Mouse (Mus musculus) heart, embryonic 12.5 days (tissue): ENCODE results near the gene Hfm1. TPM values are rescaled to one million over a fixed set of nuclear protein-coding genes. Genes with fewer than 3 reads are reported as not detected.
A peak's percentile ranks its signal among the peaks of the same experiment; 100 is the strongest.

Experiments used
- ATAC-seq: fragments of 200-750 bp; cut with Nextera tagmentation; 2 replicates; pipeline ENCODE4 v1.8.0; 2017; ENCODE audit warnings: moderate TSS enrichment, moderate library complexity; ENCODE audit not compliant: insufficient number of reproducible peaks, low FRiP score
- H3K27ac ChIP-seq: fragments of 300-500 bp; sonication (generic); 2 replicates; pipeline ENCODE4 v1.5.1; 2016; ENCODE audit warnings: mild to moderate bottlenecking, moderate library complexity; ENCODE audit not compliant: poor library complexity, severe bottlenecking
- H3K27me3 ChIP-seq: fragments of 300-500 bp; sonication (generic); replicated peaks from 2 replicates; pipeline ENCODE4 v1.6.1; 2016; ENCODE audit warnings: mild to moderate bottlenecking, moderate library complexity
- H3K36me3 ChIP-seq: fragments of 300-500 bp; sonication (generic); 2 replicates; pipeline ENCODE4 v1.6.1; 2016; ENCODE audit warnings: mild to moderate bottlenecking, moderate library complexity
- H3K4me1 ChIP-seq: fragments of 300-500 bp; sonication (generic); replicated peaks from 2 replicates; pipeline ENCODE4 v1.6.1; 2016; ENCODE audit warnings: mild to moderate bottlenecking
- H3K4me2 ChIP-seq: fragments of 300-500 bp; sonication (generic); 2 replicates; pipeline ENCODE4 v1.6.1; 2016; ENCODE audit warnings: mild to moderate bottlenecking, moderate library complexity
- H3K4me3 ChIP-seq: fragments of 300-500 bp; sonication (generic); 2 replicates; pipeline ENCODE4 v1.5.1; 2016; ENCODE audit warnings: mild to moderate bottlenecking
- H3K9ac ChIP-seq: fragments of 300-500 bp; sonication (generic); 2 replicates; pipeline ENCODE4 v1.6.1; 2016; ENCODE audit warnings: mild to moderate bottlenecking, moderate library complexity
- H3K9me3 ChIP-seq: fragments of 300-500 bp; sonication (generic); replicated peaks from 2 replicates; pipeline ENCODE4 v1.6.1; 2016; ENCODE audit warnings: mild to moderate bottlenecking, moderate library complexity
- WGBS: fragments of 180-500 bp; shearing (Covaris S2); methylation state at CpG from one replicate; pipeline ENCODE4 v1.1.7; 2016; 5-methylcytosine and 5-hydroxymethylcytosine counted together
- microRNA-seq: library from miRNA; unstranded; fragments of <30 nt; microRNA quantifications from one replicate; pipeline ENCODE4, GENCODE M21; 2017
- polyA plus RNA-seq: library from polyadenylated mRNA; unstranded; fragments of >200 nt; fragmentation: Nextera tagmentation; extraction: Ambion mirVana; gene quantifications from 2 replicates; pipeline ENCODE4 v1.2.1, GENCODE M21; 2016

Gene Hfm1
- polyA plus RNA-seq, 1 experiment from 2014 or later, result 1.7 TPM

DNA sequence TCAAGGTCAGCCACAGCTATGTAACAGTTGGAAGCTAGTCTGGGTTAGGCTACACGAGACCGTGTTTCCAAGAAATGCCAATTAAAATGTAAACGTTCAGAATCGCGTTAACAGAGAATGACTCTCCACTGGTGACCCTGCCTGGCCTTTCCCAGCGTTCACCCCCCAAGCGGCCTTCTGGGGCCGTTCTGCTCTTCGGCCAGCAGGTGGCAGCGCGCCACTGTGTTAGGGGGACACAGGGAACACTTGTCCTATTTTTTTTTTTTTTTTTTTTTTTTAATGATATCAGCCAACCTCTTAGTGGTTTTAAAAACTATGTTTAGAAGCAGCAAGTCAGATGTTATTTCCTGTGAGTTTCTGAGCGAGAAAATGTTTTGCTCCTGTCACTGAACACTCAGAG, 123.0 kb downstream of the Hfm1 start:
- Histone ChIP-seq H3K9ac (no peak overlapping the region), H3K36me3 (no peaks in the 10 kb centered on the region), H3K27me3 (no peaks in the 10 kb centered on the region), H3K4me3 (no peak overlapping the region), H3K27ac (no peak overlapping the region), H3K4me2 (peak overlapping the region; percentile 67; the same call in 1 of the 2 replicates), H3K9me3 (no peaks in the 10 kb centered on the region), H3K4me1 (peaks cover 24% of the 10 kb centered on the region)
- WGBS, result 2% methylated on average over 12 of the region's 12 CpGs
- 0 out of 2 replicates have a peak, but pooled peaks have one; percentile 48 for ATAC-seq

GRCm38 (mm10) chr5:106801886-106802798, 124.0 kb downstream of the Hfm1 start:
- H3K4me2 ChIP-seq, result peak overlapping the region; percentile 67
- no peaks in the 10 kb centered on the region for H3K27me3 ChIP-seq
- peak overlapping the region; percentile 26 for H3K4me3 ChIP-seq
- peak; percentile 51; the same call in 1 of the 2 replicates for ATAC-seq
- no peaks in the 10 kb centered on the region for H3K9me3 ChIP-seq
- no peak overlapping the region for H3K27ac ChIP-seq
- 7% methylated on average over 32 of the region's 32 CpGs for WGBS
- H3K4me1 ChIP-seq, result peaks cover 24% of the 10 kb centered on the region
- H3K36me3 ChIP-seq, result no peaks in the 10 kb centered on the region
- H3K9ac ChIP-seq, result no peak overlapping the region

- H3K27ac ChIP-seq, result no peak overlapping the region
- no peaks in the 10 kb centered on the region for H3K27me3 ChIP-seq
- no peak for ATAC-seq
- H3K36me3 ChIP-seq, result no peaks in the 10 kb centered on the region
- no peaks in the 10 kb centered on the region for H3K9me3 ChIP-seq
- no peak overlapping the region for H3K4me3 ChIP-seq
- H3K4me2 ChIP-seq, result peak overlapping the region; percentile 24; the same call in 1 of the 2 replicates
- peaks cover 22% of the 10 kb centered on the region for H3K4me1 ChIP-seq
- no peak overlapping the region for H3K9ac ChIP-seq
- WGBS, result 21% methylated on average over 9 of the region's 9 CpGs
Measured at GRCm38 (mm10) chr5:106801215-106801863, 124.8 kb downstream of the Hfm1 start.

DNA sequence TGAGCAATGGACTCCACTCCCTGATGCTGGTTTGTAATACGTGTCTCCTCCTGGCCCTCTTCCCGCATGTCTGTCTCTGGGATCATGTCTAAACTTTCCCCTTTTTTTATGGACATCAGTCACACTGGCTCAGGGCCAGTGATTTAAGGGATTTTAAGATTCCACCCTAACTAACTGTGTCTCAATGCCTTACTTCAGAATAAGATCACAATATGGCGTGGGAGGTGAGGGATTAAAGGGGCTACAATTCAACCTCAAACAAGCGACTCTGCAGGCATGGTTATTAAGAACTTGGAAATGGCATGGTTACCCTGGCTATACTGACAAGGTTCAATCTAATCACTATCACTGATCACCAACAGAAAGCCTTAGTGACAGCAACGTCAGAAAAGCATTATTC, 128.2 kb downstream of the Hfm1 start:
- 73% methylated on average over 5 of the region's 5 CpGs for WGBS

DNA sequence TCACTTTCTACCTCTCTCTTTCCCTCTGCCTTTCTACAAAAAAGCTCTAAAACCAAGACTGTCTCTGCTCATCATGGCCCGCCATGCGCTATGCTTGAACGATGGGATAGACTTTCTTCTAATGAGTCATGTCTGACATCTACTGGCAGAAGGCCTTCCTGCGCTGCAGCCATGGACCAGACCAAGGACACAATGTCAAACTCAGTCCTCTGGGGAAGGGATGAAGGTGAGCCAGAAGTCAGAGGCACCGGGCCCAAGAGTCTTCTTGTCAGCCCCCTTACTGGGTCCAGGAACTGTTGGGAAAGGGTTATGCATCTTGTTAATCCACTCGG, 134.9 kb downstream of the Hfm1 start:
- ATAC-seq, result peak; percentile 55; the same call in 1 of the 2 replicates
- 11% methylated on average over 6 of the region's 6 CpGs for WGBS
- Histone ChIP-seq H3K4me3 (no peak overlapping the region), H3K4me2 (no peak overlapping the region), H3K36me3 (no peaks in the 10 kb centered on the region), H3K9me3 (no peaks in the 10 kb centered on the region), H3K27me3 (no peaks in the 10 kb centered on the region), H3K27ac (no peak overlapping the region), H3K9ac (no peak overlapping the region), H3K4me1 (no peaks in the 10 kb centered on the region)

More for the DNA sequence above, 128.2 kb downstream of the Hfm1 start:
- Histone ChIP-seq H3K27ac (no peak overlapping the region), H3K4me1 (peaks cover 10% of the 10 kb centered on the region), H3K9me3 (no peaks in the 10 kb centered on the region), H3K4me2 (no peak overlapping the region), H3K9ac (no peak overlapping the region), H3K4me3 (no peak overlapping the region), H3K36me3 (no peaks in the 10 kb centered on the region), H3K27me3 (no peaks in the 10 kb centered on the region)
- no peak for ATAC-seq

DNA sequence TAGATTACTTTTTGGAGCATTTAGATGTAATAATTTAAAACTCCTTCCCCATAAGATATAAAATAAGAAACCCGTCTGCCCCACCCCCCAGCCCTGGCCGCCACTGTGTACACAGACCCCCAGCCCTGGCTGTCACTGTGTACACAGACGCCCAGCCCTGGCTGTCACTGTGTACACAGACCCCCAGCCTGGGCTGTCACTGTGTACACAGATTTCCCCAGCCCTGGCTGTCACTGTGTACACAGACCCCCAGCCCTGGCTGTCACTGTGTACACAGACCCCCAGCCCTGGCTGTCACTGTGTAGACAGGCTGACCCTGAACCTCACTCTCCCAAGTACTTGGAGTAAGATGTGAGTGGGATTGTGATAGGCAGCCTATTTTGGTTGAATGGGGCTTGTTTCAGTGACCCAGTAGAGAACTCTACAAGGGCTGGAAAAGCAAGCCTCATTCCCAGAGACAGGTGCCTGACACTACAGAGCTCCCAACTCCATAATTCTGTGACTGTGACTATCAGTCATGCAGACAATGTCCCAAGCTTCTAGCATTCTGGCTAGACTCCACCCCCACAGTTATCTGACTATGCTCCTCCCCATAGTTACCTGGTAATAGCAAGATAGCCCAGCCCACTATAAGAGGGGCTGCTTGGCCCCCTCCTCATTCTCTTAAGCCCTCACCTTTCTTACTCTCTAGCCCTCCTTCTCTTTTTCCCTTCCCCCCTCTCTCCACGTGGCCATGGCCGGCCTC, 135.5 kb downstream of the Hfm1 start:
- no peak overlapping the region for H3K27ac ChIP-seq
- no peaks in the 10 kb centered on the region for H3K36me3 ChIP-seq
- no peak overlapping the region for H3K9ac ChIP-seq
- H3K4me1 ChIP-seq, result no peaks in the 10 kb centered on the region
- 41% methylated on average over 5 of the region's 5 CpGs for WGBS
- no peak overlapping the region for H3K4me3 ChIP-seq
- no peak for ATAC-seq
- H3K27me3 ChIP-seq, result no peaks in the 10 kb centered on the region
- no peaks in the 10 kb centered on the region for H3K9me3 ChIP-seq
- no peak overlapping the region for H3K4me2 ChIP-seq

Small RNA genes lying within 50 kb of the gene (microRNA-seq; reads per million reads assigned to microRNA genes)
- gene Gm27527, result not detected

Other genes starting within 250 kb of the Hfm1 start
- 61.1 and 63.7 TPM in 2 replicates for gene Zfp644, start 229.0 kb downstream of the Hfm1 start, polyA plus RNA-seq
- gene Cdc7, start 38.0 kb upstream of the Hfm1 start, polyA plus RNA-seq, result 29.8 and 30.8 TPM in 2 replicates